Mouse (Mus musculus): ENCODE measurements around the gene Dffa.
"Not testable (repeated sequence)": the region's sequence is repeated elsewhere in the genome, so short reads cannot be mapped to it uniquely, and the experiment has no call there.

Gene Dffa

GRCm38 (mm10) chr4:149099369-149100017 lies 4.5 kb upstream of the Dffa start, which contains the start of gene Pex14:
TSS of gene Pex14 (minus strand) at chr4:149099876.
- peak; percentile 90 for DNase-seq

- DNase-seq = not testable (repeated sequence)
Measured at GRCm38 (mm10) chr4:149100449-149100848, 3.5 kb upstream of the Dffa start.

GRCm38 (mm10) chr4:149101456-149101855 lies 2.5 kb upstream of the Dffa start:
- DNase-seq = peak; percentile 54

- DNase-seq = not testable (repeated sequence)
Measured at GRCm38 (mm10) chr4:149119978-149120562, 16.1 kb downstream of the Dffa start.

- no peak for DNase-seq
Measured at GRCm38 (mm10) chr4:149123432-149123831, 19.5 kb downstream of the Dffa start.

- no peak for DNase-seq
Measured at GRCm38 (mm10) chr4:149125341-149126114, 21.6 kb downstream of the Dffa start.

GRCm38 (mm10) chr4:149126115-149126509 lies 22.2 kb downstream of the Dffa start:
- no peak for DNase-seq

GRCm38 (mm10) chr4:149126663-149127062 lies 22.7 kb downstream of the Dffa start, which contains the start of gene Cort:
TSS of gene Cort (minus strand) at chr4:149126763.
- no peak for DNase-seq

- no peak for DNase-seq
Measured at GRCm38 (mm10) chr4:149128467-149128866, 24.5 kb downstream of the Dffa start.

GRCm38 (mm10) chr4:149131021-149131752 lies 27.2 kb downstream of the Dffa start:
- no peak for DNase-seq

- DNase-seq = no peak
Measured at GRCm38 (mm10) chr4:149131789-149132565, 28.0 kb downstream of the Dffa start.

- no peak for DNase-seq
Measured at GRCm38 (mm10) chr4:149133395-149133794, 29.4 kb downstream of the Dffa start.

GRCm38 (mm10) chr4:149136116-149136850 lies 32.3 kb downstream of the Dffa start:
- DNase-seq = no peak

- peak; percentile 91 for DNase-seq
Measured at GRCm38 (mm10) chr4:149136982-149137770, 33.2 kb downstream of the Dffa start, which contains the start of gene Cenps. TSS of gene Cenps (minus strand) at chr4:149137629.

- no peak for DNase-seq
Measured at GRCm38 (mm10) chr4:149138515-149138914, 34.6 kb downstream of the Dffa start.

GRCm38 (mm10) chr4:149143594-149143993 lies 39.6 kb downstream of the Dffa start:
- no peak for DNase-seq

GRCm38 (mm10) chr4:149144459-149144858 lies 40.5 kb downstream of the Dffa start:
- peak; percentile 88 for DNase-seq

GRCm38 (mm10) chr4:149145151-149145550 lies 41.2 kb downstream of the Dffa start:
- DNase-seq = no peak

GRCm38 (mm10) chr4:149147528-149147927 lies 43.6 kb downstream of the Dffa start:
- no peak for DNase-seq

GRCm38 (mm10) chr4:149148084-149148483 lies 44.1 kb downstream of the Dffa start:
- no peak for DNase-seq

- DNase-seq = no peak
Measured at GRCm38 (mm10) chr4:149149196-149149595, 45.2 kb downstream of the Dffa start.
